Mouse (Mus musculus): Measurements from ENCODE around the gene Mboat7. TPM values are rescaled to one million over a fixed set of nuclear protein-coding genes. Genes with fewer than 3 reads are reported as not detected.

The Mboat7 gene
- polyA plus RNA-seq, 1 experiment from 2014 or later = 63.6 TPM

- no peak overlapping the region for H3K4me3 ChIP-seq
- peaks cover 60% of the 10 kb centered on the region for H3K36me3 ChIP-seq
- no peaks in the 10 kb centered on the region for H3K27me3 ChIP-seq
- no peaks in the 10 kb centered on the region for H3K9me3 ChIP-seq
- H3K4me2 ChIP-seq = no peak overlapping the region
- no peak overlapping the region for H3K9ac ChIP-seq
- no peak for ATAC-seq (ENCODE audit: insufficient number of reproducible peaks, low FRiP score, low TSS enrichment, low read depth)
- no peaks in the 10 kb centered on the region for H3K4me1 ChIP-seq
- 86% methylated on average over 31 of the region's 31 CpGs for WGBS
- no peak overlapping the region for H3K27ac ChIP-seq
These were observed 7.7 kb downstream of the Mboat7 start for GRCm38 (mm10) chr7:3685400-3686187.

- Histone ChIP-seq H3K4me2 (no peak overlapping the region), H3K9me3 (no peaks in the 10 kb centered on the region), H3K4me1 (no peaks in the 10 kb centered on the region), H3K4me3 (no peak overlapping the region), H3K27ac (no peak overlapping the region), H3K36me3 (peaks cover 64% of the 10 kb centered on the region), H3K27me3 (no peaks in the 10 kb centered on the region), H3K9ac (no peak overlapping the region)
- no peak for ATAC-seq (ENCODE audit: insufficient number of reproducible peaks, low FRiP score, low TSS enrichment, low read depth)
- 93% methylated on average over 8 of the region's 8 CpGs for WGBS
These were observed 8.6 kb downstream of the Mboat7 start for GRCm38 (mm10) chr7:3684698-3685097.

- Histone ChIP-seq H3K27me3 (no peaks in the 10 kb centered on the region), H3K9ac (no peak overlapping the region), H3K9me3 (no peaks in the 10 kb centered on the region), H3K4me2 (no peak overlapping the region), H3K27ac (no peak overlapping the region), H3K4me1 (no peaks in the 10 kb centered on the region), H3K4me3 (no peak overlapping the region), H3K36me3 (peaks cover 62% of the 10 kb centered on the region)
- no peak for ATAC-seq (ENCODE audit: insufficient number of reproducible peaks, low FRiP score, low TSS enrichment, low read depth)
- WGBS = 87% methylated on average over 10 of the region's 10 CpGs
These were observed 9.3 kb downstream of the Mboat7 start for GRCm38 (mm10) chr7:3683908-3684550.

- Histone ChIP-seq H3K27ac (no peak within 1 kb of the TSS), H3K27me3 (no peaks in the 10 kb centered on the region), H3K4me2 (no peak within 1 kb of the TSS), H3K4me3 (no peak within 1 kb of the TSS), H3K9me3 (no peaks in the 10 kb centered on the region), H3K4me1 (no peaks in the 10 kb centered on the region), H3K9ac (no peak within 1 kb of the TSS), H3K36me3 (peaks cover 21% of the 10 kb centered on the region)
- 44% methylated on average over 9 of the region's 9 CpGs for WGBS
- no peak for ATAC-seq (ENCODE audit: insufficient number of reproducible peaks, low FRiP score, low TSS enrichment, low read depth)
These were observed 16.0 kb downstream of the Mboat7 start, which contains the start of gene Tmc4 for GRCm38 (mm10) chr7:3677342-3677741. TSS of gene Tmc4 (minus strand) at chr7:3677553.

- no peak for ATAC-seq (ENCODE audit: insufficient number of reproducible peaks, low FRiP score, low TSS enrichment, low read depth)
- H3K9ac ChIP-seq = no peak overlapping the region
These were observed 17.0 kb downstream of the Mboat7 start for GRCm38 (mm10) chr7:3676371-3676770.

GRCm38 (mm10) chr7:3675228-3675548 is 18.1 kb downstream of the Mboat7 start:
- H3K27ac ChIP-seq = no peak overlapping the region
- peaks cover 11% of the 10 kb centered on the region for H3K36me3 ChIP-seq
- H3K27me3 ChIP-seq = no peaks in the 10 kb centered on the region
- ATAC-seq (ENCODE audit: insufficient number of reproducible peaks, low FRiP score, low TSS enrichment, low read depth) = no peak
- H3K4me3 ChIP-seq = no peak overlapping the region
- no peaks in the 10 kb centered on the region for H3K4me1 ChIP-seq
- H3K9me3 ChIP-seq = no peaks in the 10 kb centered on the region
- 77% methylated on average over 3 of the region's 3 CpGs for WGBS
- H3K4me2 ChIP-seq = no peak overlapping the region
- H3K9ac ChIP-seq = no peak overlapping the region

More at GRCm38 (mm10) chr7:3676371-3676770, 17.0 kb downstream of the Mboat7 start:
- H3K27me3 ChIP-seq = no peaks in the 10 kb centered on the region
- no peaks in the 10 kb centered on the region for H3K4me1 ChIP-seq
- no peak overlapping the region for H3K4me2 ChIP-seq
- no peak overlapping the region for H3K27ac ChIP-seq
- H3K4me3 ChIP-seq = no peak overlapping the region
- H3K36me3 ChIP-seq = peaks cover 17% of the 10 kb centered on the region
- no peaks in the 10 kb centered on the region for H3K9me3 ChIP-seq
- 86% methylated on average over 12 of the region's 12 CpGs for WGBS

- H3K36me3 ChIP-seq = peaks cover 9% of the 10 kb centered on the region
- ATAC-seq (ENCODE audit: insufficient number of reproducible peaks, low FRiP score, low TSS enrichment, low read depth) = peak; percentile 66; the same call in 1 of the 2 replicates
- no peaks in the 10 kb centered on the region for H3K4me1 ChIP-seq
- 72% methylated on average over 10 of the region's 10 CpGs for WGBS
- no peak overlapping the region for H3K27ac ChIP-seq
- no peak overlapping the region for H3K4me3 ChIP-seq
- H3K27me3 ChIP-seq = no peaks in the 10 kb centered on the region
- no peak overlapping the region for H3K4me2 ChIP-seq
- H3K9ac ChIP-seq = no peak overlapping the region
- no peaks in the 10 kb centered on the region for H3K9me3 ChIP-seq
These were observed 18.7 kb downstream of the Mboat7 start for GRCm38 (mm10) chr7:3674507-3675227.

GRCm38 (mm10) chr7:3666921-3667391 is 26.4 kb downstream of the Mboat7 start:
- Histone ChIP-seq H3K9me3 (no peaks in the 10 kb centered on the region), H3K4me3 (no peak overlapping the region), H3K36me3 (peaks cover 13% of the 10 kb centered on the region), H3K9ac (no peak overlapping the region), H3K27me3 (no peaks in the 10 kb centered on the region), H3K4me1 (peaks cover 28% of the 10 kb centered on the region), H3K27ac (no peak overlapping the region), H3K4me2 (0 out of 2 replicates have a peak overlapping the region, but pooled peaks have one; percentile 10)
- 21% methylated on average over 14 of the region's 14 CpGs for WGBS
- ATAC-seq (ENCODE audit: insufficient number of reproducible peaks, low FRiP score, low TSS enrichment, low read depth) = no peak

GRCm38 (mm10) chr7:3665215-3666114 is 27.9 kb downstream of the Mboat7 start, which contains the start of gene Leng1:
TSS of gene Leng1 (minus strand) at chr7:3665840.
- Histone ChIP-seq H3K36me3 (peaks cover 26% of the 10 kb centered on the region), H3K9me3 (no peaks in the 10 kb centered on the region), H3K4me1 (peaks cover 28% of the 10 kb centered on the region), H3K4me3 (peak within 1 kb of the TSS; percentile 73), H3K9ac (peak within 1 kb of the TSS; percentile 87), H3K27me3 (no peaks in the 10 kb centered on the region), H3K4me2 (peak within 1 kb of the TSS; percentile 76), H3K27ac (peak within 1 kb of the TSS; percentile 94)
- peak; percentile 97 for ATAC-seq (ENCODE audit: insufficient number of reproducible peaks, low FRiP score, low TSS enrichment, low read depth)
- WGBS = 3% methylated on average over 45 of the region's 45 CpGs

- no peak for ATAC-seq (ENCODE audit: insufficient number of reproducible peaks, low FRiP score, low TSS enrichment, low read depth)
- H3K27ac ChIP-seq = peak overlapping the region; percentile 94
- H3K36me3 ChIP-seq = peaks cover 34% of the 10 kb centered on the region
- H3K4me2 ChIP-seq = peak overlapping the region; percentile 76
- H3K9me3 ChIP-seq = no peaks in the 10 kb centered on the region
- 30% methylated on average over 15 of the region's 15 CpGs for WGBS
- peak overlapping the region; percentile 73 for H3K4me3 ChIP-seq
- H3K27me3 ChIP-seq = no peaks in the 10 kb centered on the region
- peak overlapping the region; percentile 87 for H3K9ac ChIP-seq
- H3K4me1 ChIP-seq = peaks cover 28% of the 10 kb centered on the region
These were observed 28.7 kb downstream of the Mboat7 start for GRCm38 (mm10) chr7:3664524-3665214.

- Histone ChIP-seq H3K4me1 (peaks cover 7% of the 10 kb centered on the region), H3K36me3 (peaks cover 95% of the 10 kb centered on the region), H3K27ac (no peak overlapping the region), H3K4me3 (no peak overlapping the region), H3K4me2 (no peak overlapping the region), H3K9ac (no peak overlapping the region), H3K9me3 (no peaks in the 10 kb centered on the region), H3K27me3 (no peaks in the 10 kb centered on the region)
- no peak for ATAC-seq (ENCODE audit: insufficient number of reproducible peaks, low FRiP score, low TSS enrichment, low read depth)
- 95% methylated on average over 14 of the region's 14 CpGs for WGBS
These were observed 34.7 kb downstream of the Mboat7 start for GRCm38 (mm10) chr7:3658578-3658977.

Measured in limb, embryonic 15.5 days (tissue).